Mouse (Mus musculus): ENCODE measurements around the gene Dgki. TPM values are rescaled to one million over a fixed set of nuclear protein-coding genes. Genes with fewer than 3 reads are reported as not detected.

Gene Dgki
- polyA plus RNA-seq, 1 experiment from 2014 or later: 0.67 TPM

GRCm38 (mm10) chr6:36880643-36881263 is 419.2 kb downstream of the Dgki start:
- Histone ChIP-seq H3K27ac (ENCODE audit: low read length) (no peak overlapping the region), H3K27me3 (ENCODE audit: control insufficient read depth, insufficient read depth, low read depth, low read length) (no peaks in the 10 kb centered on the region), H3K4me3 (ENCODE audit: low read length) (no peak overlapping the region), H3K36me3 (ENCODE audit: control insufficient read depth, insufficient read depth, low read length) (no peaks in the 10 kb centered on the region), H3K4me2 (ENCODE audit: low read depth, low read length) (no peak overlapping the region), H3K9ac (ENCODE audit: low read length) (no peak overlapping the region), H3K9me3 (ENCODE audit: control insufficient read depth, low read length) (no peaks in the 10 kb centered on the region), H3K4me1 (replicated peaks; ENCODE audit: control insufficient read depth, insufficient read depth, low read length) (peaks cover under 1% of the 10 kb centered on the region; the same call in 1 of the 2 replicates)
- ATAC-seq (ENCODE audit: low read depth): no peak
- 56% methylated on average over 7 of the region's 7 CpGs for WGBS

GRCm38 (mm10) chr6:36877399-36877798 is 422.6 kb downstream of the Dgki start:
- 44% methylated on average over 4 of the region's 4 CpGs for WGBS
- Histone ChIP-seq H3K4me3 (ENCODE audit: low read length) (no peak overlapping the region), H3K4me1 (replicated peaks; ENCODE audit: control insufficient read depth, insufficient read depth, low read length) (peaks cover 3% of the 10 kb centered on the region; the same call in 1 of the 2 replicates), H3K9ac (ENCODE audit: low read length) (no peak overlapping the region), H3K4me2 (ENCODE audit: low read depth, low read length) (no peak overlapping the region), H3K27me3 (ENCODE audit: control insufficient read depth, insufficient read depth, low read depth, low read length) (no peaks in the 10 kb centered on the region), H3K9me3 (ENCODE audit: control insufficient read depth, low read length) (no peaks in the 10 kb centered on the region), H3K36me3 (ENCODE audit: control insufficient read depth, insufficient read depth, low read length) (no peaks in the 10 kb centered on the region), H3K27ac (ENCODE audit: low read length) (no peak overlapping the region)
- ATAC-seq (ENCODE audit: low read depth): no peak

GRCm38 (mm10) chr6:36876426-36876825 is 423.6 kb downstream of the Dgki start:
- Histone ChIP-seq H3K9me3 (ENCODE audit: control insufficient read depth, low read length) (no peaks in the 10 kb centered on the region), H3K27me3 (ENCODE audit: control insufficient read depth, insufficient read depth, low read depth, low read length) (no peaks in the 10 kb centered on the region), H3K4me1 (replicated peaks; ENCODE audit: control insufficient read depth, insufficient read depth, low read length) (peaks cover 3% of the 10 kb centered on the region; the same call in 1 of the 2 replicates), H3K36me3 (ENCODE audit: control insufficient read depth, insufficient read depth, low read length) (no peaks in the 10 kb centered on the region), H3K9ac (ENCODE audit: low read length) (no peak overlapping the region), H3K4me2 (ENCODE audit: low read depth, low read length) (no peak overlapping the region), H3K27ac (ENCODE audit: low read length) (no peak overlapping the region), H3K4me3 (ENCODE audit: low read length) (no peak overlapping the region)
- 26% methylated on average over 4 of the region's 4 CpGs for WGBS
- ATAC-seq (ENCODE audit: low read depth): peak; percentile 39

GRCm38 (mm10) chr6:36875926-36876325 is 424.1 kb downstream of the Dgki start:
- no peak overlapping the region for H3K4me2 ChIP-seq (ENCODE audit: low read depth, low read length)
- H3K27ac ChIP-seq (ENCODE audit: low read length): no peak overlapping the region
- no peak overlapping the region for H3K4me3 ChIP-seq (ENCODE audit: low read length)
- no peaks in the 10 kb centered on the region for H3K27me3 ChIP-seq (ENCODE audit: control insufficient read depth, insufficient read depth, low read depth, low read length)
- H3K4me1 ChIP-seq (replicated peaks; ENCODE audit: control insufficient read depth, insufficient read depth, low read length): peaks cover 3% of the 10 kb centered on the region; the same call in 1 of the 2 replicates
- ATAC-seq (ENCODE audit: low read depth): peak; percentile 81; the same call in 1 of the 2 replicates
- no peak overlapping the region for H3K9ac ChIP-seq (ENCODE audit: low read length)
- H3K9me3 ChIP-seq (ENCODE audit: control insufficient read depth, low read length): no peaks in the 10 kb centered on the region
- H3K36me3 ChIP-seq (ENCODE audit: control insufficient read depth, insufficient read depth, low read length): no peaks in the 10 kb centered on the region
- WGBS: 48% methylated on average over 5 of the region's 5 CpGs

- Histone ChIP-seq H3K4me2 (ENCODE audit: low read depth, low read length) (no peak overlapping the region), H3K9me3 (ENCODE audit: control insufficient read depth, low read length) (no peaks in the 10 kb centered on the region), H3K4me3 (ENCODE audit: low read length) (no peak overlapping the region), H3K27ac (ENCODE audit: low read length) (no peak overlapping the region), H3K27me3 (ENCODE audit: control insufficient read depth, insufficient read depth, low read depth, low read length) (no peaks in the 10 kb centered on the region), H3K9ac (ENCODE audit: low read length) (no peak overlapping the region), H3K4me1 (replicated peaks; ENCODE audit: control insufficient read depth, insufficient read depth, low read length) (peaks cover 3% of the 10 kb centered on the region; the same call in 1 of the 2 replicates), H3K36me3 (ENCODE audit: control insufficient read depth, insufficient read depth, low read length) (no peaks in the 10 kb centered on the region)
- ATAC-seq (ENCODE audit: low read depth): no peak
- WGBS: 72% methylated on average over 3 of the region's 3 CpGs
These were observed 427.1 kb downstream of the Dgki start for GRCm38 (mm10) chr6:36872876-36873275.

GRCm38 (mm10) chr6:36868217-36868616 is 431.8 kb downstream of the Dgki start:
- no peak for ATAC-seq (ENCODE audit: low read depth)
- H3K27ac ChIP-seq (ENCODE audit: low read length): no peak overlapping the region
- H3K4me3 ChIP-seq (ENCODE audit: low read length): no peak overlapping the region
- no peaks in the 10 kb centered on the region for H3K4me1 ChIP-seq (replicated peaks; ENCODE audit: control insufficient read depth, insufficient read depth, low read length)
- no peaks in the 10 kb centered on the region for H3K9me3 ChIP-seq (ENCODE audit: control insufficient read depth, low read length)
- 44% methylated on average over 4 of the region's 4 CpGs for WGBS
- H3K36me3 ChIP-seq (ENCODE audit: control insufficient read depth, insufficient read depth, low read length): no peaks in the 10 kb centered on the region
- no peak overlapping the region for H3K9ac ChIP-seq (ENCODE audit: low read length)
- no peaks in the 10 kb centered on the region for H3K27me3 ChIP-seq (ENCODE audit: control insufficient read depth, insufficient read depth, low read depth, low read length)
- no peak overlapping the region for H3K4me2 ChIP-seq (ENCODE audit: low read depth, low read length)

- 89% methylated on average over 3 of the region's 3 CpGs for WGBS
- Histone ChIP-seq H3K9me3 (ENCODE audit: control insufficient read depth, low read length) (no peaks in the 10 kb centered on the region), H3K9ac (ENCODE audit: low read length) (no peak overlapping the region), H3K4me2 (ENCODE audit: low read depth, low read length) (no peak overlapping the region), H3K36me3 (ENCODE audit: control insufficient read depth, insufficient read depth, low read length) (no peaks in the 10 kb centered on the region), H3K4me3 (ENCODE audit: low read length) (no peak overlapping the region), H3K27me3 (ENCODE audit: control insufficient read depth, insufficient read depth, low read depth, low read length) (no peaks in the 10 kb centered on the region), H3K27ac (ENCODE audit: low read length) (no peak overlapping the region), H3K4me1 (replicated peaks; ENCODE audit: control insufficient read depth, insufficient read depth, low read length) (no peaks in the 10 kb centered on the region)
- no peak for ATAC-seq (ENCODE audit: low read depth)
These were observed 441.5 kb downstream of the Dgki start for GRCm38 (mm10) chr6:36858258-36859041.

- H3K27ac ChIP-seq (ENCODE audit: low read length): no peak overlapping the region
- no peaks in the 10 kb centered on the region for H3K27me3 ChIP-seq (ENCODE audit: control insufficient read depth, insufficient read depth, low read depth, low read length)
- H3K9me3 ChIP-seq (ENCODE audit: control insufficient read depth, low read length): no peaks in the 10 kb centered on the region
- ATAC-seq (ENCODE audit: low read depth): 0 out of 2 replicates have a peak, but pooled peaks have one; percentile 34
- no peak overlapping the region for H3K9ac ChIP-seq (ENCODE audit: low read length)
- no peak overlapping the region for H3K4me3 ChIP-seq (ENCODE audit: low read length)
- 50% methylated on average over 6 of the region's 6 CpGs for WGBS
- H3K4me2 ChIP-seq (ENCODE audit: low read depth, low read length): no peak overlapping the region
- no peaks in the 10 kb centered on the region for H3K4me1 ChIP-seq (replicated peaks; ENCODE audit: control insufficient read depth, insufficient read depth, low read length)
- no peaks in the 10 kb centered on the region for H3K36me3 ChIP-seq (ENCODE audit: control insufficient read depth, insufficient read depth, low read length)
These were observed 442.2 kb downstream of the Dgki start for GRCm38 (mm10) chr6:36857627-36858257.

Data from lung, embryonic 16.5 days (tissue).